Mouse (Mus musculus): ENCODE data around the gene Vmn2r104.

Gene Vmn2r104

GRCm38 (mm10) chr17:20048236-20048635 is at the start of gene Vmn2r104:
Vmn2r104 (minus strand) TSS chr17:20048336.
- DNase-seq (ENCODE audit: low read depth, low spot score): no peak

GRCm38 (mm10) chr17:20074090-20074489 is 26.0 kb upstream of the Vmn2r104 start:
- DNase-seq (ENCODE audit: low read depth, low spot score): no peak

GRCm38 (mm10) chr17:20071656-20072396 is 23.7 kb upstream of the Vmn2r104 start:
- no peak for DNase-seq (ENCODE audit: low read depth, low spot score)
